Mouse (Mus musculus): Measurements from ENCODE around the gene Bclaf3. TPM values are rescaled to one million over a fixed set of nuclear protein-coding genes. Genes with fewer than 3 reads are reported as not detected.

Gene Bclaf3
- 29.8 TPM for polyA plus RNA-seq (2017; shearing (Covaris generic))

DNA sequence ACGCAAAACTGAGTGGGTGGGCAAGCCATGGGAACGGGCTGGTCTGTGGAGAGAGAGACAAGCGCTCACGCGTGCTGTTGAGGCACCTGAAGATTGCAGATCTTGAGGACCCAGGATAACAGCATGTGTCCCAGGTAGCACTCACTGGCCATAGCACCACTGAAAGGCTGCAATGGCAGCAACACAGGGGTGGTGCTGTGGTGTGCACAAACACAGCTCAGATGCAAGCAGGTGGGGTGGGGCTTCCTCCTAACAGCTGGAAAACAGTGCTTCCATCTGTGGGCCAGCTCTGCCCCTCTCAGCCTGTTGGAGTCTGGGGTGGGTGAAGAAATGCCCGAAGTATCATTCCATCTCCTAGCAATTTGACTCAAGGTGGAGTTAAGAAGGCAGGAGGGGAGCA, at the start of gene Bclaf3:
Gene Bclaf3, plus strand, starts transcription at position 301 of the 400 bp plus-strand sequence.

GRCm38 (mm10) chrX:159626907-159627587, 100.6 kb downstream of the Bclaf3 start, which contains the start of gene Sh3kbp1:
Gene Sh3kbp1 (plus strand): TSS chrX:159627272.

Other genes with a start within 250 kb of the Bclaf3 start
- gene Eif1ax, start 154.5 kb upstream of the Bclaf3 start, polyA plus RNA-seq (2017; shearing (Covaris generic)) = 38.3 TPM
- 0.31 TPM for gene Map7d2, start 112.1 kb upstream of the Bclaf3 start, polyA plus RNA-seq (2017; shearing (Covaris generic))
- gene Sh3kbp1, start 100.6 kb downstream of the Bclaf3 start, polyA plus RNA-seq (2017; shearing (Covaris generic)) = 380 TPM

Data from naive thymus-derived CD4-positive, alpha-beta T cell, adult 5 months (primary cell).